In genomic region chr1:164494215-164494614, GRCm38 (mm10) we compare ENCODE assay signal across 22 mouse cellular contexts. TPM values are rescaled to one million over a fixed set of nuclear protein-coding genes. Genes with fewer than 3 reads are reported as not detected.
DNase-seq lines count a peak whose midpoint lies in the region; ATAC-seq and TF ChIP-seq lines count a peak whose summit lies in the region.
"Had no signal": no experiment of that assay in that cellular context is flagged by ENCODE, and none has a peak within 500 bp of the region (broad histone marks: within the 10 kb centered on the region; RNA-seq: fewer than 3 reads in every experiment).

No protein-coding gene starts in this region.

- H3K27ac ChIP-seq in lung, embryonic 14.5 days (ENCODE audit: low read depth): peak overlapping the region; percentile 21; the same call in 1 of the 2 replicates
- H3K27ac ChIP-seq in CH12.LX (ENCODE audit: insufficient read depth, low read depth) (no peak overlapping the region), ES-Bruce4 (ENCODE audit: insufficient read depth, low read length) (peak overlapping the region; percentile 99)
- H3K27ac ChIP-seq in small intestine, adult 2 months (ENCODE audit: insufficient read depth, low read depth, low read length): 0 out of 2 replicates have a peak overlapping the region, but pooled peaks have one; percentile 4
- H3K27ac ChIP-seq: forebrain, embryonic 13.5 days; hindbrain, postnatal 0 days; kidney, embryonic 15.5 days; layer of hippocampus, adult 2 months; limb, embryonic 13.5 days had no signal

- TF ChIP-seq POLR2A in CH12.LX (IDR thresholded peaks at IDR 0.05; ENCODE audit: low read depth, low read length) (no peak), ES-Bruce4 (IDR thresholded peaks at IDR 0.05; ENCODE audit: insufficient read depth, low read length) (no peak)
- no peak for TF ChIP-seq POLR2A in small intestine, adult 2 months (IDR thresholded peaks at IDR 0.05; ENCODE audit: low read depth, low read length)

- no peak overlapping the region for H3K9ac ChIP-seq in lung, embryonic 14.5 days
- H3K9ac ChIP-seq in CH12.LX (ENCODE audit: insufficient read depth, low read depth) (no peak overlapping the region), ES-Bruce4 (ENCODE audit: low read depth, poor library complexity, severe bottlenecking) (peak overlapping the region; percentile 28; the same call in 1 of the 2 replicates)
- H3K9ac ChIP-seq: forebrain, embryonic 13.5 days; kidney, embryonic 15.5 days; limb, embryonic 13.5 days had no signal

- TF ChIP-seq EP300 in CH12.LX (IDR thresholded peaks at IDR 0.05; ENCODE audit: low read length): no peak
- TF ChIP-seq EP300 in ES-Bruce4 (IDR thresholded peaks at IDR 0.05; ENCODE audit: insufficient read depth, low read depth, low read length): peak; percentile 97

- H3K4me2 ChIP-seq in lung, embryonic 14.5 days: no peak overlapping the region
- peak overlapping the region; percentile 42; the same call in 1 of the 2 replicates for H3K4me2 ChIP-seq in CH12.LX (ENCODE audit: insufficient read depth, low read depth, poor library complexity, severe bottlenecking)
- H3K4me2 ChIP-seq: forebrain, embryonic 13.5 days; kidney, embryonic 15.5 days; limb, embryonic 13.5 days; liver, embryonic 11.5 days; midbrain, embryonic 11.5 days had no signal

- no peaks in the 10 kb centered on the region for H3K36me3 ChIP-seq in lung, embryonic 14.5 days (ENCODE audit: insufficient read depth)
- no peaks in the 10 kb centered on the region for H3K36me3 ChIP-seq in CH12.LX (replicated peaks in 1 of 2; ENCODE audit: control insufficient read depth in 1 of 2, insufficient read depth in 1 of 2, low read length in 1 of 2)
- no peaks in the 10 kb centered on the region for H3K36me3 ChIP-seq in ES-Bruce4 (ENCODE audit: control insufficient read depth, insufficient read depth, low read length, poor library complexity, severe bottlenecking)
- no peaks in the 10 kb centered on the region for H3K36me3 ChIP-seq in small intestine, adult 2 months (ENCODE audit: control insufficient read depth, insufficient read depth, low read length)
- H3K36me3 ChIP-seq: G1E; kidney, embryonic 15.5 days; limb, embryonic 13.5 days had no signal

- H3K4me1 ChIP-seq in lung, embryonic 14.5 days (ENCODE audit: insufficient read depth): no peaks in the 10 kb centered on the region
- H3K4me1 ChIP-seq in CH12.LX (ENCODE audit: control insufficient read depth in 1 of 2, insufficient read depth in 2 of 2): peaks cover 3 to 14% of the 10 kb centered on the region in 2 experiments; a peak in 3 of 4 replicates
- H3K4me1 ChIP-seq in ES-Bruce4 (ENCODE audit: control insufficient read depth, insufficient read depth, low read length): peaks cover 2% of the 10 kb centered on the region
- H3K4me1 ChIP-seq in small intestine, adult 2 months (ENCODE audit: control insufficient read depth, insufficient read depth, insufficient read length, low read length): peaks cover 12% of the 10 kb centered on the region; the same call in 1 of the 2 replicates
- H3K4me1 ChIP-seq: forebrain, embryonic 13.5 days; limb, embryonic 13.5 days had no signal

- H3K4me3 ChIP-seq in lung, embryonic 14.5 days (ENCODE audit: low read depth, low read length): no peak overlapping the region
- H3K4me3 ChIP-seq in CH12.LX (replicated peaks in 1 of 3; ENCODE audit: low read depth in 2 of 3, low read length in 2 of 3, poor library complexity in 1 of 3) (no peak overlapping the region), ES-Bruce4 (ENCODE audit: low read depth, low read length) (peak overlapping the region; percentile 40)
- H3K4me3 ChIP-seq in small intestine, adult 2 months (ENCODE audit: low read depth, low read length): no peak overlapping the region
- H3K4me3 ChIP-seq: forebrain, embryonic 13.5 days; kidney, embryonic 15.5 days; layer of hippocampus, adult 2 months; limb, embryonic 13.5 days had no signal

- ATAC-seq in lung, embryonic 14.5 days (ENCODE audit: insufficient read depth): no peak
- no peak for ATAC-seq in erythroblast, adult 5-6 weeks (replicated peaks; ENCODE audit: low FRiP score, poor library complexity, severe bottlenecking)
- ATAC-seq: forebrain, embryonic 13.5 days; hindbrain, postnatal 0 days; intestine, postnatal 0 days; midbrain, embryonic 16.5 days had no signal

- H3K79me2 ChIP-seq in CH12.LX (replicated peaks; ENCODE audit: control insufficient read depth, extremely low read depth, insufficient read depth, poor library complexity, severe bottlenecking): no peaks in the 10 kb centered on the region

- in situ Hi-C loops in CH12.LX (cut with MboI; ENCODE audit: low pct_ligation_motif_present, low pct_unique_long_range_greater_than_20kb, low sequenced_read_pairs): no loop called here

- dilution Hi-C loops in CH12.LX (cut with MboI; ENCODE audit: extremely low pct_ligation_motif_present, extremely low pct_unique_long_range_greater_than_20kb, low sequenced_read_pairs): no loop called here

- no peaks in the 10 kb centered on the region for H3K9me3 ChIP-seq in lung, embryonic 14.5 days (ENCODE audit: low read depth, low read length)
- peaks cover 3% of the 10 kb centered on the region for H3K9me3 ChIP-seq in CH12.LX (replicated peaks; ENCODE audit: low read length)
- H3K9me3 ChIP-seq in ES-Bruce4 (replicated peaks; ENCODE audit: control insufficient read depth, insufficient read depth, low read length, poor library complexity, severe bottlenecking): peaks cover 6% of the 10 kb centered on the region
- H3K9me3 ChIP-seq: forebrain, embryonic 13.5 days; kidney, embryonic 15.5 days; limb, embryonic 13.5 days had no signal

- H3K27me3 ChIP-seq in lung, embryonic 14.5 days (ENCODE audit: insufficient read depth, low read length): no peaks in the 10 kb centered on the region
- no peaks in the 10 kb centered on the region for H3K27me3 ChIP-seq in CH12.LX (replicated peaks)
- no peaks in the 10 kb centered on the region for H3K27me3 ChIP-seq in ES-Bruce4 (ENCODE audit: control insufficient read depth, insufficient read depth, low read length, poor library complexity, severe bottlenecking)
- no peaks in the 10 kb centered on the region for H3K27me3 ChIP-seq in small intestine, adult 2 months (ENCODE audit: control insufficient read depth, insufficient read depth, low read length)
- H3K27me3 ChIP-seq: forebrain, embryonic 13.5 days; kidney, embryonic 15.5 days; limb, embryonic 13.5 days had no signal

- no peak for TF ChIP-seq RAD21 in CH12.LX (IDR thresholded peaks at IDR 0.05; ENCODE audit: low read depth, low read length)

- no peak for TF ChIP-seq CTCF in lung, embryonic 14.5 days (IDR thresholded peaks at IDR 0.05; ENCODE audit: low read depth)
- TF ChIP-seq CTCF in CH12.LX (conservative IDR thresholded peaks at IDR 0.05 in 1 of 2, IDR thresholded peaks at IDR 0.05 in 1 of 2; ENCODE audit: low read depth in 2 of 2, low read length in 2 of 2): no peak
- no peak for TF ChIP-seq CTCF in ES-Bruce4 (IDR thresholded peaks at IDR 0.05; ENCODE audit: low read depth, low read length)
- no peak for TF ChIP-seq CTCF in small intestine, adult 2 months (IDR thresholded peaks at IDR 0.05; ENCODE audit: extremely low read depth, insufficient read length, insufficient replicate concordance, low read depth, low read length)

- WGBS in lung, embryonic 14.5 days: 44% methylated on average over 4 of the region's 4 CpGs
- WGBS in small intestine, adult 2 months: 27% methylated on average over 4 of the region's 4 CpGs

- DNase-seq in lung, embryonic 14.5 days: no peak
- DNase-seq in lung, postnatal 25 days (ENCODE audit: low spot score): no peak
- DNase-seq in CH12.LX (ENCODE audit: extremely low read depth): no peak
- DNase-seq in embryo, embryonic 10.5 days (ENCODE audit: low spot score): no peak
- DNase-seq: adrenal gland, postnatal 14 days; cerebellum, adult 11 months; cerebellum, adult 9-11 months; gastrocnemius, postnatal 10 days; lung, postnatal 14 days had no signal

TF ChIP-seq in CH12.LX, 34 proteins besides CTCF, POLR2A, EP300 and RAD21:
- TF ChIP-seq TBP (conservative IDR thresholded peaks at IDR 0.05; ENCODE audit: low read depth, low read length) (no peak), MXI1 (IDR thresholded peaks at IDR 0.05; ENCODE audit: low read depth, low read length) (no peak)

RNA-seq across cellular contexts. Expression of gene Atp1b1, which starts 36.1 kb away (rescaled TPM):
- 23.7 and 32.9 TPM in 2 replicates for polyA plus RNA-seq in lung, embryonic 14.5 days (2014; fragmentation: Nextera tagmentation; extraction: Ambion mirVana)
- 0.17 TPM in 1 of 2 replicates, not detected in the other for total RNA-seq in CH12.LX (2012; rRNA removed)
- total RNA-seq in CH12.LX (2014; rRNA removed): 0.32 and 0.46 TPM in 2 replicates
- 0.19 and 0.23 TPM in 2 replicates for polyA plus RNA-seq in CH12.LX (2012; ENCODE audit: insufficient read length, low read depth)
- 116 TPM in 2 replicates for polyA plus RNA-seq in ES-Bruce4 (2011; ENCODE audit: insufficient read depth, insufficient read length, low read depth, missing spikeins)
- polyA plus RNA-seq in small intestine, adult 2 months (2012; rRNA removed): 204 and 369 TPM in 2 replicates
- 6.5 and 9.4 TPM in 2 replicates for total RNA-seq in erythroblast, adult 5-6 weeks (2015; ENCODE audit: low replicate concordance)
- 1.7 and 2.9 TPM in 2 replicates for total RNA-seq in erythroblast, adult 5-6 weeks (2017; ENCODE audit: low replicate concordance)
- polyA plus RNA-seq: G1E had no signal

Comparison
In these comparisons a context has a peak if more than half of its experiments do, and no peak if none do; other contexts are left out.
1. RNA of gene Atp1b1, which starts 36.1 kb away (polyA plus RNA-seq): 204 to 369 TPM in small intestine, adult 2 months, 116 TPM in ES-Bruce4 and 23.7 to 32.9 TPM in lung, embryonic 14.5 days; 0.19 to 0.23 TPM in CH12.LX; every median in the first group is over 10 times any median in the second.